Mouse (Mus musculus) 3134 (cell line): ENCODE data around the gene D7Ertd443e.

Source experiments
- DNase-seq: peaks from one replicate; pipeline ENCODE4 v3.0.0-alpha.2; 2011; ENCODE audit warnings: low spot score; ENCODE audit not compliant: insufficient read length; ENCODE audit errors: extremely low read depth

The D7Ertd443e gene

GRCm38 (mm10) chr7:134289611-134290301 lies 95.7 kb downstream of the D7Ertd443e start:
- DNase-seq = no peak

DNA sequence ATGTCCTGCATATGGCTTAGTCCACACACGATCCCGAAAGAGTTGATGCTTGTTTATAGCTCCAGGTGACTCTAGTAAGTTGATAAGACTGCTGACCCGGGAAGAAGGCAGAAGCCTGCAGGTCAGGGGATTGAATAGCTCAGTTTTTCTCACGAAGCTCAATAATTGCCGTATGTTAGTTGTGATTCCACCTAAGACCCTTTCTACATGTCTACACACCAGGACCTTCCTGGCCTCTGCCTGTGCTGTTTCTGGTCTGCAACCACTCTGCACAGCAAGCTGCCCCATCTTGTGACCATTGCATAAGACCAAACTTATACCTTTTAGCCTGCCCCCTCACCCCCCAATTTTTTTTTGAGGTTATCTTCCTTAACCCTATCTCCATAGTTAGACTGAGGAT lies 96.3 kb downstream of the D7Ertd443e start:
- DNase-seq = no peak

- DNase-seq = no peak
These were observed 97.8 kb downstream of the D7Ertd443e start for GRCm38 (mm10) chr7:134287570-134288222.

GRCm38 (mm10) chr7:134272956-134273355 lies 112.5 kb downstream of the D7Ertd443e start:
- no peak for DNase-seq

- DNase-seq = no peak
These were observed 113.0 kb downstream of the D7Ertd443e start for GRCm38 (mm10) chr7:134272421-134272820.

DNA sequence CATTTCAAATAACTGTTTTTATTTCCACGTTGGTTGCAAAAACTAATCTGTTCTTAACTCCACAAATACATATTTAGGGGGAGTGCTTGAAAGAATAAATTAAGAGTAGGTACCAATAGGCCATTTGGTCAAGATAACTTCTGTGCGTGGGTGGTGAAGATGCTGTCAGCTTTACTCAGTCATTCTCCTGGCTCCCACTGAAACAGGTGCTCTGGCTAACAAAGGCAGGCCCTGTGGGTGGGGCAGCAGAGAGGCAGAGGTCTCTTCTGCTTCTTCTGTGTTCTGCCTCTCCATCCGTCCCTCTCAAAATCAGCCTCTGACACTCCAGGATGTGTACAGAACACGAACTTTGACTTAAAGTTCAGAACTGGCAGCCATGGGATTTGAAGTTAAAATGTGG lies 119.7 kb downstream of the D7Ertd443e start:
- no peak for DNase-seq

GRCm38 (mm10) chr7:134263146-134263906 lies 122.1 kb downstream of the D7Ertd443e start:
- peak; percentile 26 for DNase-seq

GRCm38 (mm10) chr7:134261003-134261701 lies 124.3 kb downstream of the D7Ertd443e start:
- DNase-seq = peak; percentile 69

- no peak for DNase-seq
These were observed 135.1 kb downstream of the D7Ertd443e start for GRCm38 (mm10) chr7:134250273-134250870.

- DNase-seq = no peak
These were observed 137.4 kb downstream of the D7Ertd443e start for GRCm38 (mm10) chr7:134248041-134248440.

DNA sequence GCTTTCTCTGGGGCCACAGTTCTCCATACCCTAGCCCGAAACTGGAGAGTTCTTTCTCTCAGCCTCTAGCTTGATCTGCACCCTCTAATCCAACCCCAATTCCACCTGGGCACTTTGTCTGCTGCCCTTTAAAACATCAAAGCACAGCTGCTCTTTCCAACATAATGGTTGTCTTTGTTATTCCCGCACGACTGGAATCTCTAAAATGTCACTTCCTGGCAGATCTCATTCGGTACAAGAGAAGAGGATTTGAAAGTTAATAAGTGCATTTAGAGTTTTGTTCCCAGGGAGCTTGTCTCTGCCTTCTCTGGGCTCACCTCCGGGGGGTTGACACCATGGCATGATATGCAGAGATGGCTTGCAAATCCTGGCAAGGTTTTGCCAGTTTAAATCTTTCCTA lies 138.8 kb downstream of the D7Ertd443e start:
- no peak for DNase-seq

DNA sequence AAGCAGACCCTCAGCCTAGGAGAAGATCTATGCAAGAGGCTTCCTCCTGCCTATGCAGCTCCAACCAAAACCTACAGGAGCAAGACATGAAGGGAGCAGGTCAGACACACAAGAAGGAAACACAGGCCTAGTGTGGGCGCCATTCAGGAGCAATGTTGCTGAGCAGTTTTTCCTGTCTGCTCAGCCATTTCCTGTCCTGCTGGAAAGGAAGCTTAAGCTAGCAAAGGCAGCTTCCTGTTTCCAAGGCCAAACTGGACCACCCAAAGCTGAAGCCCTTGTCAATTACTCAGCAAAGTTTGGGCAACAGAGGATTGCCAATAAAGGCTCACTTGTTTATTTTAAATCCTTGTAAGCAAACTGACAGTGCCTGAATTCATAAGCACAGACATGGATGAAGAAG lies 142.7 kb downstream of the D7Ertd443e start:
- DNase-seq = no peak

GRCm38 (mm10) chr7:134241212-134241611 lies 144.2 kb downstream of the D7Ertd443e start:
- no peak for DNase-seq

GRCm38 (mm10) chr7:134240579-134240978 lies 144.9 kb downstream of the D7Ertd443e start:
- DNase-seq = no peak

DNA sequence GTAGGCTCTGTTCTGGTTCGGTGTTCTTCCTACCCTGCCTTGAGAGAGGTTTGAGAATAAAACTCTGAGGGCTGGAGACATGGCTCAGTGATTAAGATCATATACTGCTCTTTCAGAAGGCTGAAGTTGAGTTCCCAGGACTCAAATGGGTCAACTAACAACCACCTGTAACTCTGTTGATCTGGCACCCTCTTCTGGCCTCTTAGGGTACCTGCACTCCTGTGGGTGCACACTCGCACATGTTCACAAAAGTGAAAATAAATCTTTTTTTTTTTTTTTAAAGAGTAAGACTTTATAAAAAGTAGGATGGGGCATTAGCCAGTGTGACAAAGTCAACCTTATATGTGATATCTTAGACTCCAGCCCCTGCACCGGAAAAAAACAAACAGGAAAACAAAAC lies 146.6 kb downstream of the D7Ertd443e start:
- DNase-seq = no peak

DNA sequence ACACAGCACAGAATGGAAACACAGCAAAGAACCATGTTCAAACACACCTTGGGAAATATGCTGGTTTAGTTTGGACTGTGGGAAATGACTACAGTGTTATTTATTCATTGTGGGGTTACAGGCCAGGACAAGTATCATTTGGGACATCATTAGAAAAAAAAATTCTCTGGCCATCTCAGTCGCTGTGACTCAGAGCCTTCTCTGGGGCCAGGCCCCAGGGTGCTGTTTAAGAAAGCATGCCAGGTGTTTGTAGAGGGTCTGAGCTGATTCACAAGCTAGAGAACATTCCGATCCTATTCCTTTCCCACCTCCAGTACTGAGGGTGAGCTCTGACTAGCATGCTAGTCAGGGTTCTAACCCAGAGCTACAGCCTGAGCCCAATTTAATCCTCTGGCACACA lies 148.1 kb downstream of the D7Ertd443e start:
- DNase-seq = no peak

DNA sequence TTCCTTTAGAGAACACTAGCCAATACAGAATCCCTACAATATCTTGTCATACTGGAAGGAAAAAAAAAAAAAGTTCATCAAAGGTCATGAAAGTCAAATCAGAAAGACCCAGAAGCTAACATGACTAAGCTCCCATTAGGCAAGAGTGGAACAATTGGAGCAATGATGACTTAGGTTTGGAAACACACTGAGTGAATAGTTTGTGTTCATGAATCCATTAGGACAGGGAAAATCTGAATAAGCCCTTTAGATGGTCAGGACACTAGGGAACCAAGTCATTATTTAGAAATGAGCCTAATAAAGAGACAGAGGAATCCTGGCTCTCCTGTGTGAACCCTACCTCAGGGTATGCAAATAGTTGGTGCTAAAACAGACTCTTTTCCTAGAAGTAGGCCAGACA lies 148.7 kb downstream of the D7Ertd443e start:
- DNase-seq = no peak

DNA sequence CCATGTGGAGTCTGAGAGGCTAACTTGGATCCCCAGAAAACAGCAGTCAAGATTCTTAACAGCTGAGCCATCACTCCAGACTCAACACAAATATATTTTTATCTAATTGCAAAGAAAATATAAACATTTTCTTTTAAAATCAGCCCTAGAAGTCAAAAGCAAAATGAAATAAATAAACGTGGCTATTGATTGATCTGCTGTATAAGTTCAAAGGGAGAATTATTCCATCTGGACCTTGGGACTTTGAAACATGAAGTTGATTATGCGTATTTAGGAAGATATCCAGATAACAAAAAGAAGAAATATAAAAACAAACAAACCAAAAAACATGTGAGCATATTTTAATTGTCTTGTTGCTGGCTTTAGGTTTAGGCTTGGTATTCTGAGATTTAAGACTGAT lies 149.9 kb downstream of the D7Ertd443e start:
- no peak for DNase-seq

DNA sequence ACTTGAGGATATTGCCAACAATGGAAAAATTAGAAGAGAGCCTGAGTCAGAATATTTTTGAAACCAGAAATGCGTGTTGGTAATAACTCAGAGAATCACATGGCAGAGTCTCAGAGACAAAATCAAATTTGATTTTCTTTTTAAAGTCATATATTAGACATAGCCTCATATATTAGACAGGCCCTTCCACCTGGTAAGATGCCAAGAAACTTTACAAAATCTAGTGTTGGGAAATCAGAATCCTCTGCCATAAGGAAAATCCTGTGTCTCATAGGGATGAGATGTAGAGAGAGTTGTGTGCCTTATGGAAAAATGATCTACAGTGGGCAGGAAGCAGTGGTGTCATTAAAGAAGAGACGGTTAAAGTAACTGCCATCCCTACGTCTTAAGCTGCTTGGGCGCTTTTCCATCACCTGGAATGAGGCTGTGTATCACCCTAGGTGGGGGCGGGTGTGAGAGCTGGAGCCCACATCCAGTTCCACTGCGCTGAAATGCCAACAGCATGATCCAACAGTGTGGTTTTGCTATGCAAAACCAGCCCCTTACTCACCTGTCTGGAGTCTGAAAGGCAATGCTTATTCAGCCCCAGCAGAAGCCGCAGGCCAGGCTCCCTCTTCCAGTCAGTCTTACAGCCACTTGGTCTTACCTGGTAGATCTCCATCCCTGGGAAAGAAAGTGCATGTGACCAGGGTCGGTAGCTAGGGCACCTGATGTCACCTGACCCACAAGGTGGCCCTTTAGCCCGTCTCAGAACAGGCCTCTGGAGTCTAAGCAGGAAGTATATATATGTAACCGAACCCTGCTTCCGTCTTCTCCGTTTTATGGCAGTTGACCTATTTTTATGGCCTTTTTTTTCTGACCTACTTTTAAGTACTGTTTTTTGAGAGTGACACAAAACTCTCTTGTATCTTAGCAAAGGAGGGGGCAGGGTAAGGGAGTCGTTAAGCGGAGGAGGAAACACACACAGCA lies 153.8 kb downstream of the D7Ertd443e start, which contains the start of gene Adam12:
Adam12 (minus strand) TSS at position 769 of the 969 bp plus-strand sequence.
- no peak for DNase-seq
